In genomic region chr1:184041778-184042573, GRCm38 (mm10) we compare ENCODE assay signal across 8 mouse cellular contexts. TPM values are rescaled to one million over a fixed set of nuclear protein-coding genes. Genes with fewer than 3 reads are reported as not detected.
DNase-seq lines count a peak whose midpoint lies in the region; ATAC-seq lines count a peak whose summit lies in the region.

No protein-coding gene starts in this region.

- no peaks in the 10 kb centered on the region for H3K4me1 ChIP-seq in midbrain, embryonic 14.5 days (ENCODE audit: control insufficient read depth, insufficient read depth, low read length)
- peaks cover 10% of the 10 kb centered on the region for H3K4me1 ChIP-seq in midbrain, embryonic 10.5 days
- peaks cover 11% of the 10 kb centered on the region for H3K4me1 ChIP-seq in embryonic facial prominence, embryonic 14.5 days (ENCODE audit: control insufficient read depth, insufficient read depth, low read length)
- peaks cover 5% of the 10 kb centered on the region for H3K4me1 ChIP-seq in stomach, embryonic 14.5 days (ENCODE audit: control insufficient read depth, insufficient read depth, low read length)

- no peak for ATAC-seq in midbrain, embryonic 14.5 days (ENCODE audit: low FRiP score, low TSS enrichment)
- no peak for ATAC-seq in embryonic facial prominence, embryonic 14.5 days (ENCODE audit: low read depth)
- no peak for ATAC-seq in stomach, embryonic 14.5 days (ENCODE audit: insufficient number of reproducible peaks, insufficient read depth, low FRiP score, low read depth)

- H3K27me3 ChIP-seq in midbrain, embryonic 14.5 days (ENCODE audit: control insufficient read depth, insufficient read depth, low read length): no peaks in the 10 kb centered on the region
- H3K27me3 ChIP-seq in midbrain, embryonic 10.5 days (ENCODE audit: low read depth, poor library complexity, severe bottlenecking): no peaks in the 10 kb centered on the region
- H3K27me3 ChIP-seq in embryonic facial prominence, embryonic 14.5 days (replicated peaks; ENCODE audit: control insufficient read depth, insufficient read depth, low read length): no peaks in the 10 kb centered on the region
- no peaks in the 10 kb centered on the region for H3K27me3 ChIP-seq in stomach, embryonic 14.5 days (ENCODE audit: control insufficient read depth, insufficient read depth, low read length)

- intact Hi-C loops in left cerebral cortex, postnatal 25 days (cut with DNase I): no loop called here

- DNase-seq in midbrain, embryonic 14.5 days: peak; percentile 25
- no peak for DNase-seq in midbrain, embryonic 10.5 days (ENCODE audit: low spot score)
- no peak for DNase-seq in embryonic facial prominence, embryonic 14.5 days (ENCODE audit: low spot score)
- DNase-seq in heart, postnatal 4 days: peak; percentile 54
- no peak for DNase-seq in left cerebral cortex, postnatal 25 days (ENCODE audit: low spot score in 2 of 2)
- DNase-seq in B cell, adult 2 months: no peak
- no peak for DNase-seq in thymus, adult 18-20 months

- H3K4me3 ChIP-seq in midbrain, embryonic 14.5 days (replicated peaks; ENCODE audit: low read depth, low read length): no peak overlapping the region
- H3K4me3 ChIP-seq in midbrain, embryonic 10.5 days: no peak overlapping the region
- no peak overlapping the region for H3K4me3 ChIP-seq in embryonic facial prominence, embryonic 14.5 days (ENCODE audit: low read depth, low read length)
- no peak overlapping the region for H3K4me3 ChIP-seq in stomach, embryonic 14.5 days (ENCODE audit: low read depth, low read length)

- WGBS in midbrain, embryonic 14.5 days: 72% methylated on average over 9 of the region's 9 CpGs
- whole genome bisulfite sequencing in midbrain, embryonic 10.5 days: 73% methylated on average over 9 of the region's 9 CpGs
- WGBS in embryonic facial prominence, embryonic 14.5 days: 38% methylated on average over 9 of the region's 9 CpGs
- 60% methylated on average over 9 of the region's 9 CpGs for WGBS in stomach, embryonic 14.5 days

- H3K36me3 ChIP-seq in midbrain, embryonic 14.5 days (ENCODE audit: control insufficient read depth, insufficient read depth, low read length): no peaks in the 10 kb centered on the region
- H3K36me3 ChIP-seq in midbrain, embryonic 10.5 days: peaks cover 27% of the 10 kb centered on the region
- H3K36me3 ChIP-seq in embryonic facial prominence, embryonic 14.5 days (ENCODE audit: control insufficient read depth, insufficient read depth, low read length): peaks cover 7% of the 10 kb centered on the region; the same call in 1 of the 2 replicates
- no peaks in the 10 kb centered on the region for H3K36me3 ChIP-seq in stomach, embryonic 14.5 days (ENCODE audit: control insufficient read depth, insufficient read depth, low read length)

- H3K9me3 ChIP-seq in midbrain, embryonic 14.5 days (ENCODE audit: control insufficient read depth, low read length): no peaks in the 10 kb centered on the region
- H3K9me3 ChIP-seq in midbrain, embryonic 10.5 days (replicated peaks): no peaks in the 10 kb centered on the region
- H3K9me3 ChIP-seq in embryonic facial prominence, embryonic 14.5 days (ENCODE audit: control insufficient read depth, low read length): no peaks in the 10 kb centered on the region
- H3K9me3 ChIP-seq in stomach, embryonic 14.5 days (ENCODE audit: control insufficient read depth, low read depth, low read length): no peaks in the 10 kb centered on the region

- H3K4me2 ChIP-seq in midbrain, embryonic 14.5 days (ENCODE audit: low read length): no peak overlapping the region
- peak overlapping the region; percentile 34 for H3K4me2 ChIP-seq in embryonic facial prominence, embryonic 14.5 days (ENCODE audit: low read depth, low read length)
- no peak overlapping the region for H3K4me2 ChIP-seq in stomach, embryonic 14.5 days (replicated peaks; ENCODE audit: low read depth, low read length)

- no peak overlapping the region for H3K27ac ChIP-seq in midbrain, embryonic 14.5 days (replicated peaks; ENCODE audit: low read depth, low read length)
- H3K27ac ChIP-seq in midbrain, embryonic 10.5 days (replicated peaks): no peak overlapping the region
- peak overlapping the region; percentile 65; the same call in 1 of the 2 replicates for H3K27ac ChIP-seq in embryonic facial prominence, embryonic 14.5 days (replicated peaks; ENCODE audit: low read depth, low read length)
- H3K27ac ChIP-seq in stomach, embryonic 14.5 days (ENCODE audit: low read length): peak overlapping the region; percentile 39; the same call in 1 of the 2 replicates

- no peak overlapping the region for H3K9ac ChIP-seq in midbrain, embryonic 14.5 days (replicated peaks; ENCODE audit: low read length)
- H3K9ac ChIP-seq in embryonic facial prominence, embryonic 14.5 days (ENCODE audit: low read depth, low read length): no peak overlapping the region
- H3K9ac ChIP-seq in stomach, embryonic 14.5 days (replicated peaks; ENCODE audit: low read depth, low read length): no peak overlapping the region

RNA-seq across cellular contexts. Expression of gene 1700056E22Rik, which starts 7.9 kb away (rescaled TPM):
- 0.77 and 1.4 TPM in 2 replicates for polyA plus RNA-seq in midbrain, embryonic 14.5 days (2014; fragmentation: Nextera tagmentation; extraction: Ambion mirVana)
- polyA plus RNA-seq in midbrain, embryonic 10.5 days (2016; fragmentation: Nextera tagmentation; extraction: Ambion mirVana): 2.0 and 2.1 TPM in 2 replicates
- polyA plus RNA-seq in embryonic facial prominence, embryonic 14.5 days (2014; fragmentation: Nextera tagmentation; extraction: Ambion mirVana): 1.0 and 2.4 TPM in 2 replicates
- total RNA-seq in heart, postnatal 4 days (2021): 1 to 10 TPM; 1.8 to 2.6 TPM
- polyA plus RNA-seq in stomach, embryonic 14.5 days (2014; fragmentation: Nextera tagmentation; extraction: Ambion mirVana): 0.61 and 2.4 TPM in 2 replicates
- under 1 TPM in 1 of 2 experiments, not detected in 1; 0.50 TPM for total RNA-seq in left cerebral cortex, postnatal 25 days (2021)

RNA-seq across cellular contexts. Expression of gene Dusp10, which starts 28.9 kb away (rescaled TPM):
- polyA plus RNA-seq in midbrain, embryonic 14.5 days (2014; fragmentation: Nextera tagmentation; extraction: Ambion mirVana): 4.0 and 4.5 TPM in 2 replicates
- 6.6 and 9.0 TPM in 2 replicates for polyA plus RNA-seq in midbrain, embryonic 10.5 days (2016; fragmentation: Nextera tagmentation; extraction: Ambion mirVana)
- polyA plus RNA-seq in embryonic facial prominence, embryonic 14.5 days (2014; fragmentation: Nextera tagmentation; extraction: Ambion mirVana): 17.1 and 17.7 TPM in 2 replicates
- 10 to 100 TPM; 11.3 to 13.8 TPM for total RNA-seq in heart, postnatal 4 days (2021)
- polyA plus RNA-seq in stomach, embryonic 14.5 days (2014; fragmentation: Nextera tagmentation; extraction: Ambion mirVana): 9.0 and 9.9 TPM in 2 replicates
- total RNA-seq in left cerebral cortex, postnatal 25 days (2021): 1 to 10 TPM; 5.2 to 6.2 TPM

Comparison
In these comparisons a context has a peak if more than half of its experiments do, and no peak if none do; other contexts are left out.
1. DNase-seq: peak in midbrain, embryonic 14.5 days (single experiment) and heart, postnatal 4 days (single experiment); none in midbrain, embryonic 10.5 days (single experiment), embryonic facial prominence, embryonic 14.5 days (single experiment), left cerebral cortex, postnatal 25 days (0 of 2), B cell, adult 2 months (0 of 2) and thymus, adult 18-20 months (0 of 2).
2. H3K27ac ChIP-seq: peak in embryonic facial prominence, embryonic 14.5 days (single experiment) and stomach, embryonic 14.5 days (single experiment); none in midbrain, embryonic 14.5 days (single experiment) and midbrain, embryonic 10.5 days (single experiment).